Mouse (Mus musculus) olfactory bulb, adult 2 months (tissue): ENCODE measurements around the gene Spam1.

Experiments used
- CTCF ChIP-seq: fragments of 200-500 bp; IDR thresholded peaks from 2 replicates; pipeline ENCODE4 v1.5.1; 2012; ENCODE audit warnings: low read depth, mild to moderate bottlenecking, low read length, moderate library complexity; ENCODE audit not compliant: insufficient read depth
- POLR2A ChIP-seq: fragments of 200-500 bp; IDR thresholded peaks from 2 replicates; pipeline ENCODE4 v1.6.1; 2012; ENCODE audit warnings: mild to moderate bottlenecking, low read depth, low read length, moderate library complexity; ENCODE audit not compliant: insufficient read depth

- TF ChIP-seq POLR2A, result no peak
- no peak for TF ChIP-seq CTCF
These were observed 24.7 kb upstream of the Spam1 start for GRCm38 (mm10) chr6:24766261-24766660.
